Mouse (Mus musculus): ENCODE results near the gene H2-M10.3. TPM values are rescaled to one million over a fixed set of nuclear protein-coding genes. Genes with fewer than 3 reads are reported as not detected.

H2-M10.3 gene
- polyA plus RNA-seq, 1 experiment from 2014 or later, result not detected

DNA sequence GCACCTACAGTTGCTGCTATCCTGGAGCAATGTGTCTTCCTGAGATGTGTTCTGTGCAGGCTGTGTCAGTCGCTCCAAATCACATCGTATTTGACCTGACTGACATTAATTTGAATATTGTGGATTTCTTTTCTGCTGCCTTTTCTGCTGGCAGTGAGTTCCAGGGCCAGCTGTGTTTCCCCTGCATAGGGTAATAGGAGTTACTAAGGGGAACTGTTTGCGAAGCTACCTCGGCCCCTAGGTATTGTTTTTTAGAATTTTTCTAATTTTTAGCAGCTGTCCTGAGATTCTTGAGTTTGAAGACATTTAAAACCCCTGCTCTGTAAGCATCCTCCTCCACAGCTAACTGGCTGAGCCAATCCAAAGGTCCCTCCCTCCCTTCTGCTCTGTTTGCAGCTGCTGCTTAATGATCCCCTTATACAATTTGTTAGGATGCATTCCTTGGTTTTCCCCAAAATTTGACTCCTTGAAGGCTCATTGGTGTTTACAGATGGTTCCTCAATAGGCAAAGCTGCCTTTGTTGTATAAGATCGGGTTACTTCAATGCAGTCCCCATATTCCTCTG, 52.4 kb downstream of the H2-M10.3 start:
- Histone ChIP-seq H3K27me3 (replicated peaks; ENCODE audit: control insufficient read depth, insufficient read depth, low read length) (no peaks in the 10 kb centered on the region), H3K9ac (ENCODE audit: low read depth, low read length) (peak overlapping the region; percentile 74), H3K4me2 (ENCODE audit: low read length) (peak overlapping the region; percentile 66), H3K4me1 (ENCODE audit: control insufficient read depth, insufficient read depth, low read depth, low read length) (no peaks in the 10 kb centered on the region), H3K27ac (ENCODE audit: low read depth, low read length) (peak overlapping the region; percentile 92), H3K9me3 (ENCODE audit: control insufficient read depth, low read length) (no peaks in the 10 kb centered on the region), H3K4me3 (ENCODE audit: low read length) (peak overlapping the region; percentile 47), H3K36me3 (ENCODE audit: control insufficient read depth, insufficient read depth, low read length) (no peaks in the 10 kb centered on the region)
- peak; percentile 69 for ATAC-seq
- WGBS, result 30% methylated on average over 5 of the region's 5 CpGs

DNA sequence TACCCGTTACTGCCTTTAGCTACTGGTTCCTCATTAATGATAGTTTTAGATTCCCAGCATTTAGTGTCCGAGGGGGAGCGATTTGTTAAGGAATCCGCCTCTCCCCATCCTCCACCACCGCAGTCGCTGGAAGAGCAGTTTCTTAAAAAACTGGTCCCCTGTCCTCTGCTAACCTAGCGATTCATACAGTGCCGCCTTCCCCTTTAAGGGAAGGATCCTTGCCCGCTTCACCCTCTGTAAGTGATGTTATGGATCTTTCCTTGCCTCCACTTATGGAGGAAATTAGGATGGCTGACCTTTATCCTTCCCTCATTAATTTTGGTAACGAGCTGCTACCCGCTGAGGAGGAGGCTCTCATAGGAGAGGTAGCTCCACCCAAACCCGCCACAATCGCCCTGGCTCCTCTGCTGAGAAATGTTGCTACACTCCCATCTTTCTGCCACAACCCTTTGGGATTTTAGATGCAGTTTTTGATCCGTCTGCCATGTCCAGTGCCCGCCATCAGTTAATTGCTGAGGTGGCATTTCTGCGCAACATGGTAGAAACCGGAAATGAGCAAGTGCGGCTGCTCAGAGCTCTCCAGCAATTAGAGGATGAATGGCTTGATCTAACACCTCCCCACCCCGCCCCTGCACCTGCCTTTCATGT, 53.1 kb downstream of the H2-M10.3 start:
- peak; percentile 97 for ATAC-seq
- H3K27ac ChIP-seq (ENCODE audit: low read depth, low read length), result peak overlapping the region; percentile 92
- no peaks in the 10 kb centered on the region for H3K9me3 ChIP-seq (ENCODE audit: control insufficient read depth, low read length)
- whole genome bisulfite sequencing, result 0% methylated on average over 19 of the region's 19 CpGs
- H3K4me2 ChIP-seq (ENCODE audit: low read length), result peak overlapping the region; percentile 66
- H3K4me1 ChIP-seq (ENCODE audit: control insufficient read depth, insufficient read depth, low read depth, low read length), result no peaks in the 10 kb centered on the region
- H3K27me3 ChIP-seq (replicated peaks; ENCODE audit: control insufficient read depth, insufficient read depth, low read length), result no peaks in the 10 kb centered on the region
- H3K9ac ChIP-seq (ENCODE audit: low read depth, low read length), result peak overlapping the region; percentile 74
- H3K4me3 ChIP-seq (ENCODE audit: low read length), result peak overlapping the region; percentile 47
- no peaks in the 10 kb centered on the region for H3K36me3 ChIP-seq (ENCODE audit: control insufficient read depth, insufficient read depth, low read length)

Other genes starting within 250 kb of the H2-M10.3 start
- gene Gm19684, start 246.7 kb downstream of the H2-M10.3 start, polyA plus RNA-seq (2015; fragmentation: Nextera tagmentation; extraction: Ambion mirVana), result not detected in 2 replicates
- gene Gm7030, start 239.0 kb downstream of the H2-M10.3 start, polyA plus RNA-seq (2015; fragmentation: Nextera tagmentation; extraction: Ambion mirVana), result not detected in 2 replicates
- not detected in 2 replicates for gene Gm8909, start 199.9 kb downstream of the H2-M10.3 start, polyA plus RNA-seq (2015; fragmentation: Nextera tagmentation; extraction: Ambion mirVana)
- not detected in 2 replicates for gene H2-T3, start 178.1 kb downstream of the H2-M10.3 start, polyA plus RNA-seq (2015; fragmentation: Nextera tagmentation; extraction: Ambion mirVana)
- 117 and 131 TPM in 2 replicates for gene Rpp21, start 110.3 kb downstream of the H2-M10.3 start, polyA plus RNA-seq (2015; fragmentation: Nextera tagmentation; extraction: Ambion mirVana)
- gene Trim39, start 96.2 kb downstream of the H2-M10.3 start, polyA plus RNA-seq (2015; fragmentation: Nextera tagmentation; extraction: Ambion mirVana), result 22.1 and 25.4 TPM in 2 replicates
- 0.14 and 0.19 TPM in 2 replicates for gene H2-M10.2, start 81.9 kb downstream of the H2-M10.3 start, polyA plus RNA-seq (2015; fragmentation: Nextera tagmentation; extraction: Ambion mirVana)
- gene H2-M10.1, start 42.3 kb downstream of the H2-M10.3 start, polyA plus RNA-seq (2015; fragmentation: Nextera tagmentation; extraction: Ambion mirVana), result not detected in 2 replicates
- not detected in 2 replicates for gene H2-M10.4, start 93.9 kb upstream of the H2-M10.3 start, polyA plus RNA-seq (2015; fragmentation: Nextera tagmentation; extraction: Ambion mirVana)
- gene H2-M11, start 178.7 kb upstream of the H2-M10.3 start, polyA plus RNA-seq (2015; fragmentation: Nextera tagmentation; extraction: Ambion mirVana), result not detected in 2 replicates

Data from hindbrain, embryonic 16.5 days (tissue).